Mouse (Mus musculus): ENCODE data around the gene Mrpl55. TPM values are rescaled to one million over a fixed set of nuclear protein-coding genes. Genes with fewer than 3 reads are reported as not detected.
"Not testable (repeated sequence)": the region's sequence is repeated elsewhere in the genome, so short reads cannot be mapped to it uniquely, and the experiment has no call there.

The Mrpl55 gene
- polyA plus RNA-seq, 1 experiment from 2014 or later: 123 TPM

DNA sequence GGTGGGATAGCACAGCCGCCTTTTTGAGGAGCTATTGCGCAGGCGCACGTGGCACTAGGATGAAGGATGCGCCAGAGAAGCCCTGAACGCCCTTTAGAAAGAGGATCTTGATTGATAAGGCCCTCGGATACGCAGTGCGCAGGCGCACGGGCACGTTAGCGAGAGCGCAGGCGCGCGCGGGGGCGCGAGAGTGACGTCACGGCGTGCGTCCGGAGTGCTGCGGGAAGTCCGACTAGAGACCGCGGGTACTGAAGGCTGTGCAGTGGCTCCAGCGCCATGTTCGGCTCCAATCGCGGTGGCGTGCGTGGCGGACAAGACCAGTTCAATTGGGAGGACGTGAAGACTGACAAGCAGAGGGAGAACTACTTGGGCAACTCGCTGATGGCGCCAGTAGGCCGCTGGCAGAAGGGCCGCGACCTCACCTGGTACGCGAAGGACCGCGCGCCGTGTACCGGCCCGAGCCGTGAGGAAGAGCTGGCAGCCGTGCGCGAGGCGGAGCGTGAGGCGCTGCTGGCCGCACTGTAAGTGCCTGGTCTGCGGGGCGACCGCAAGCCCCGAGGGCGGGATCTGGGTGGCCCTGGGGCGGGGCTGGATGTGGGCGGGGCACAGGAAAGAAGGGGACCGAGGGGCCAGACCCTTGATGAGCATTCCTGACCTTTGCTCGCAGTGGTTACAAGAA is 6.0 kb downstream of the Mrpl55 start, which contains the start of gene 2310033P09Rik:
TSS of gene 2310033P09Rik (plus strand) at position 169 of the 679 bp plus-strand sequence.
- H3K4me1 ChIP-seq: peaks cover 25% of the 10 kb centered on the region
- peak; percentile 97 for DNase-seq (ENCODE audit: low spot score)
- H3K36me3 ChIP-seq: peaks cover 80% of the 10 kb centered on the region
- peak within 1 kb of the TSS; percentile 93 for H3K27ac ChIP-seq
- H3K9me3 ChIP-seq (replicated peaks): no peaks in the 10 kb centered on the region
- H3K4me3 ChIP-seq: peak within 1 kb of the TSS; percentile 87
- H3K27me3 ChIP-seq (ENCODE audit: low read depth, poor library complexity, severe bottlenecking): no peaks in the 10 kb centered on the region
- whole genome bisulfite sequencing: under 1% methylated on average over 67 of the region's 67 CpGs

DNA sequence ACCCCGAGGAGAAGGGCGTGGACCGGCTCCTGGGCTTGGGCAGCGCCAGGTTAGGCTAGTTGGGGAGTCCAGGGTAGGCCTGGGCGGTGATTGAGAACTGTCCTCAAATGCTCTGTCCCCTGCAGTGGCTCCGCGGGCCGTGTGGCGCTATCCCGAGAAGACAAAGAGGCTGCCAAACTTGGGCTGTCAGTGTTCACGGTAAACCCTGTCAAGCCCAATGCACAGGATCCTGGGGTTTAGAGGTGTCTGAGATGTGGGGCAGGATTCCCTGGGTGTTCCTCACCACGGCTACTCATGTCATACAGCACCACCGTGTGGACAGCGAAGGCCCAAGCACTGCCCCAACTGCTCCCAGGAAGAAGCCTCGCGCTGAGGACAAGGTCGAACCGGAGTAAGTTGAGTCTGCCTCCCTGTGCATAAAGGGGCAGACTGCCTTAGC is 6.7 kb downstream of the Mrpl55 start:
- Histone ChIP-seq H3K36me3 (peaks cover 85% of the 10 kb centered on the region), H3K4me1 (peaks cover 25% of the 10 kb centered on the region), H3K9me3 (replicated peaks) (no peaks in the 10 kb centered on the region), H3K4me3 (peak overlapping the region; percentile 87), H3K27me3 (ENCODE audit: low read depth, poor library complexity, severe bottlenecking) (no peaks in the 10 kb centered on the region), H3K27ac (peak overlapping the region; percentile 93)
- DNase-seq (ENCODE audit: low spot score): peak; percentile 76
- WGBS: 14% methylated on average over 18 of the region's 18 CpGs

DNA sequence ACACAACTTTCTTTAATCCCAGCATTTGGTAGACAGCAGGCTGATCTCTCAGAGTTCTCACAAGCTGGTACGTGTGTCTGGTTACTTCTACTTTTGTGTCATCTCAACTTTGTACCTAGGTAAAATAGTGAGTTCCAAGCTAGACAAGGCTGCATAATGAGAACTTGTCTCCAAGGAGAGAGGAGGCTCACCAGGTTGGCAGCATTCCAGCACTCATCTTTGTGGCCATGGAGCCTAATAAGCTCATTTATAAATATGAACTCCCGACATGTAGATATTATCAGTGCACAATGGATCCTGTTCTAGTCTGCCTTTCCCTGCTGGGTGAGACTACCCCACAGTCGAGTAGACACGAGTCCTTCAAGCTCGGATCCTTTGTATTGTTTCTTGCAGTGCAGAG is 7.3 kb downstream of the Mrpl55 start:
- WGBS: 83% methylated on average over 5 of the region's 5 CpGs
- Histone ChIP-seq H3K4me3 (peak overlapping the region; percentile 87), H3K27me3 (ENCODE audit: low read depth, poor library complexity, severe bottlenecking) (no peaks in the 10 kb centered on the region), H3K4me1 (peaks cover 25% of the 10 kb centered on the region), H3K9me3 (replicated peaks) (no peaks in the 10 kb centered on the region), H3K36me3 (peaks cover 85% of the 10 kb centered on the region), H3K27ac (no peak overlapping the region)
- no peak for DNase-seq (ENCODE audit: low spot score)

DNA sequence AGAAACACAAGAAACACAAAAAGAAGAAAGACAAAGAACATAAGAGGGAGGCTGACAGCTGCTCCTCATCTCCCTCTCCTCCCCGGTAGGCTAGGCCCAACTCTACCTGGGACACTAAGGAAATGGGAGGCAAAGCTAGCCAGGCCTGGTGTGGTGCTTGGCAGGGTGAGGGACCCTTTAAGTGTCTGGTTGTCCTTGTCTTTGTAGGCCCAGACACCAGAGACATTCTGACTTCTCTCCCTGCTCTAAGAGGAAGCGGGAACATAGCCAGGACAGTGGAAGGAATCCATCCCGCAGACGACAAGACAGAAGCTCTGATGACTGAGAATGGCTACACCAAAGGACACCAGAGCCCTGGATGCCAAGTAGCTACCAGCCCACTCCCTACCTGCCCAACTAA is 7.7 kb downstream of the Mrpl55 start:
- WGBS: 89% methylated on average over 4 of the region's 4 CpGs
- H3K4me3 ChIP-seq: no peak overlapping the region
- H3K36me3 ChIP-seq: peaks cover 85% of the 10 kb centered on the region
- no peak overlapping the region for H3K27ac ChIP-seq
- H3K4me1 ChIP-seq: peaks cover 25% of the 10 kb centered on the region
- DNase-seq (ENCODE audit: low spot score): no peak
- no peaks in the 10 kb centered on the region for H3K27me3 ChIP-seq (ENCODE audit: low read depth, poor library complexity, severe bottlenecking)
- no peaks in the 10 kb centered on the region for H3K9me3 ChIP-seq (replicated peaks)

DNA sequence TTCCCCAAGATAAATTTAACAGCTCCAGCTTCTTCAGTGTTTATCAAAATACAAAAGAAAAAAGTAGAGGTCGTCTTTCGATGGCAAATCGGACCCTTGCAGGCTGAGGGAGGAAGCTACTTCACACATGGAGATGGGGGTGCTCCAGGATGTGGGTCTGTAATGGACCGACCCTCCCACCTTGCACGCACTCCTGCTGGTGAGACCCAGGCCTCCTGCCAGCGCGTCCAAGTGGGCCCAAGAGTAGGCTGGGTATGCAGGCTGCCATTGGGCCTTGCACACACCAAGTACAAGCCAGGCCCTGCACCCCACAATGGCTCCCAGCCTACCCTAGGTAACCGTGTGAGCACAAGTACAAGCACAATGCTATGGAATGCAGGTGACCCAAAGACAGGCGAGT is 9.3 kb downstream of the Mrpl55 start:
- H3K27ac ChIP-seq; H3K9me3 ChIP-seq (replicated peaks); DNase-seq (ENCODE audit: low spot score); H3K4me3 ChIP-seq; H3K27me3 ChIP-seq (ENCODE audit: low read depth, poor library complexity, severe bottlenecking): not testable (repeated sequence)
- 94% methylated on average over 9 of the region's 9 CpGs for whole genome bisulfite sequencing
- peaks cover 80% of the 10 kb centered on the region for H3K36me3 ChIP-seq
- peaks cover 25% of the 10 kb centered on the region for H3K4me1 ChIP-seq

DNA sequence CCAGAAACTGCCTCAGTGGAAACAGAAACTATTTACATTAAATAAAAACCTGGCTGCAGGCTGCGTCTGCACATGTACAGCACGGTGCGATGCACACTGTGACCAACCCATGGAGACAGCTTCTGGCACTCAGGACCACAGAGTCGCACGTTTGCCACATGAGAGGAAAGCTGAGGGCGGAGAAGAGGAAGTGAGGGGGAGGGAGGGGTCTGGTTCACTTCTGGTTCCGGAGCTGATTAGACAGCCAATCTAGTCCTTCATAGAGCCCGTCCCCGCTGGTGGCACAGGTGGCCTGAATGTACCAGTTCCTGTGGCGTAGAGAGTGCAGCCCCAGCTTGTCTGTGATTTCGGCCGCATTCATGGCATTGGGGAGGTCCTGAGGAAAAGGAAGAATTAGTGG is 10.0 kb downstream of the Mrpl55 start:
- DNase-seq (ENCODE audit: low spot score); H3K4me3 ChIP-seq; H3K9me3 ChIP-seq (replicated peaks); H3K27me3 ChIP-seq (ENCODE audit: low read depth, poor library complexity, severe bottlenecking); H3K27ac ChIP-seq: not testable (repeated sequence)
- H3K36me3 ChIP-seq: peaks cover 80% of the 10 kb centered on the region
- 88% methylated on average over 12 of the region's 12 CpGs for WGBS
- H3K4me1 ChIP-seq: peaks cover 25% of the 10 kb centered on the region

DNA sequence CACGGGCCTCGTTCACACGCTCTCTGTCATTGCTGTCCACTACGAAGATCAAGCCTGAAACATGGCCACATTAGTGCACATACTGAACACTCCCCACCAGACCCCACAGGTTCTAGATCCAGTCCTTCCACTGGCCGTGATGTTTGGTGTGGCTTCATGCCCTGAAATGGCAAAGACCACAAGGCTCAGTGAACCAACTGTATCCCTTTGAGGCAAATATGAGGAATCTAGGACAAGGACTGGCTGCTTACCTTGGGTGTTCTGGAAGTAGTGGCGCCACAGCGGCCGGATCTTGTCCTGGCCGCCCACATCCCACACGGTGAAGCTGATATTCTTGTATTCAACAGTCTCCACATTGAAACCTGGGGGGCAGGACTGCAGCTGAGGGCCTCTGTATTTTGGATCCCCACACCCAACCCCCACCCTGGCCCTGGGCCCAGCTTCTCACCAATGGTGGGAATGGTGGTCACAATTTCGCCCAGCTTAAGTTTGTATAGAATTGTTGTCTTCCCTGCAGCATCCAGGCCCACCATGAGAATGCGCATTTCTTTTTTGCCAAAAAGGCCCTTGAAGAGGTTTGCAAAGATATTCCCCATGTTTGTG is 10.7 kb downstream of the Mrpl55 start:
- H3K36me3 ChIP-seq: peaks cover 83% of the 10 kb centered on the region
- no peak overlapping the region for H3K4me3 ChIP-seq
- H3K4me1 ChIP-seq: peaks cover 21% of the 10 kb centered on the region
- DNase-seq (ENCODE audit: low spot score): no peak
- H3K27ac ChIP-seq: no peak overlapping the region
- WGBS: 95% methylated on average over 12 of the region's 12 CpGs
- no peaks in the 10 kb centered on the region for H3K9me3 ChIP-seq (replicated peaks)
- no peaks in the 10 kb centered on the region for H3K27me3 ChIP-seq (ENCODE audit: low read depth, poor library complexity, severe bottlenecking)

DNA sequence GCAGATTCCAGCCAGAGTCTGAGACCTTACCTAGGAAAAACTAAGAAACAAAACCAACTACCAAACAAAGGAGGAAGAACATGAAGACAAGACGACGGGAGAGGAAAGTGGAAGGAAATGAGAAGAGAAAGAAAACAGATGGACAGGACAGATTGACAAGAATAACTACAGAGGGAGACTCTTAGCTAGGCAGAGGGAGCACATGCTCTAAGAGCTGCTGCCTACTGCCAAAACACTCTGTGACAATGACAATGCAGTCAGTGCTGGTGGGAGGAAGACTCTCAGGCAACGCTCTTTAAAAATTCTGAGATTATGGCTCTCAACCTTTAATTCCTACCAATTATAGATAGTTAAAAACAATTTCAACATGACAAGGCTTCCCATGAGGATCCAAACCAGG is 14.7 kb downstream of the Mrpl55 start:
- Histone ChIP-seq H3K27ac (no peak overlapping the region), H3K36me3 (peaks cover 85% of the 10 kb centered on the region), H3K4me1 (no peaks in the 10 kb centered on the region), H3K9me3 (replicated peaks) (no peaks in the 10 kb centered on the region), H3K27me3 (ENCODE audit: low read depth, poor library complexity, severe bottlenecking) (no peaks in the 10 kb centered on the region), H3K4me3 (no peak overlapping the region)
- no peak for DNase-seq (ENCODE audit: low spot score)
- 90% methylated on average over 3 of the region's 3 CpGs for WGBS

DNA sequence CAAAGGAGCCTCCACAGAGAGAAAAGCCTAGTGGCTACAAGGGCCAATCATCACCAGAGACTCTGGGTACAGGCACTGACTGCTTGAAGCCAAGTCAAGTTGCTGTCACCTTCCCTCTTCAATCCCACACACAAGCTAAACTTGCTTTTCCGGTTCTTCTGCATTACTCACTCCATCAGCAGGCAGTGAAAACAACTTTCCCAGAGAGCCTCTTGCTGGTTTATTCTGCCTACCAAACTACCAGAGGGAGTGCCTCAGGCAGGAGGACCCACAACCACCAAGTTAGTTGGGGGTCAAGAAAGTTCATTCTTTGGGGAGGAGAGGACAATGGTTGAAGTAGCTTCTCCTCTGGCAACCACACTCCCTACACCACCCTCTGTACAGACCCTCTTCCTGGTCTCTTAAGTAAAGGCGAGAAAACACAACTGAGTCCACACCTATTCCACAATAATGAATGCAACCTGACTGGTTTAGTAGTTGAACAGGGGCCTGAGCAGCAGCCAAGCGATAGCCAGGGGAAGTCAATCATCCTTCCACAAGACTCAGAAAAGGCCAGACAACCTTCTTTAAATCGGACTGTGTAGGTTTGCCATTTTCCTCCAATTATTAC is 16.2 kb downstream of the Mrpl55 start:
- Histone ChIP-seq H3K27ac (no peak overlapping the region), H3K4me3 (no peak overlapping the region), H3K9me3 (replicated peaks) (no peaks in the 10 kb centered on the region), H3K27me3 (ENCODE audit: low read depth, poor library complexity, severe bottlenecking) (no peaks in the 10 kb centered on the region), H3K36me3 (peaks cover 84% of the 10 kb centered on the region), H3K4me1 (no peaks in the 10 kb centered on the region)
- WGBS: 87% methylated on average over 4 of the region's 4 CpGs
- DNase-seq (ENCODE audit: low spot score): no peak

DNA sequence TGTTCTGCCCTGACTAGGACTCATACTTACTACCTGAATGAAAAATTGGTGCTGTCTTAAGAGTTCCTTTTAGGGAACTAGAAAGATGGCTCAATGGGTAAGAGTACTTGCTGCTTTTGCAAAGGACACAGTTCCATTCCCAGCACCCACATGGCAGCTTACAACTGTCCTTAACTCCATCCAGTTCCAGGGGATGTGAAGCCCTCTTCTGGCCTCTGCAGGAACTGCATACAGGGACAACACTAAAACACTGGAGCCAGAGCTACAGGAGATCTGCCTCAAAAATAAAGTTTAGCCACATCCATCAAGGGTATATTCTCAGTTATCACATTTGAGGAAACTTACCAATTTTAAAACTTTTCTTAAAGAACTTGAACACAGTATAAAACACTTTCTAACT is 16.8 kb downstream of the Mrpl55 start:
- Histone ChIP-seq H3K4me3 (no peak overlapping the region), H3K36me3 (peaks cover 84% of the 10 kb centered on the region), H3K4me1 (no peaks in the 10 kb centered on the region), H3K27me3 (ENCODE audit: low read depth, poor library complexity, severe bottlenecking) (no peaks in the 10 kb centered on the region), H3K9me3 (replicated peaks) (no peaks in the 10 kb centered on the region), H3K27ac (no peak overlapping the region)
- DNase-seq (ENCODE audit: low spot score): no peak

DNA sequence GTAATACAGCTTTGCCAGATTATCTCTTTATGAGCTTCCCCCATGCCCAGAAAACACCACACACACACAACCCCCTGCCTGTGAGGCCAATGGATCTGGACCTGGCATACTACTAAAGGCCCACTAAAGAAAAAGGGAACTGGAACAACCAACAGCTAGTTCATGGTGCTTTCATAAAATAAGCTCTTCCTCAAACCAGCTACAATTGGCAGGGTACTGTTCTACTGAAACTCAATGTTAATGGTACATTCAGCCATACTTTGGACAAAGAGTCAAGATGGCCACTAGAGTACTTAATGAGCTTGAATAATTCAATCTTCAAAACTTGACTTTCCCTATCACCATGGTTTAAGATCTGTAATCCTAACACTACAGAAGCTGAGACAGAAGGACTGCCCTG is 19.3 kb downstream of the Mrpl55 start:
- no peak overlapping the region for H3K27ac ChIP-seq
- no peaks in the 10 kb centered on the region for H3K9me3 ChIP-seq (replicated peaks)
- H3K27me3 ChIP-seq (ENCODE audit: low read depth, poor library complexity, severe bottlenecking): no peaks in the 10 kb centered on the region
- DNase-seq (ENCODE audit: low spot score): no peak
- H3K4me1 ChIP-seq: peaks cover 18% of the 10 kb centered on the region
- H3K36me3 ChIP-seq: peaks cover 70% of the 10 kb centered on the region
- H3K4me3 ChIP-seq: no peak overlapping the region

DNA sequence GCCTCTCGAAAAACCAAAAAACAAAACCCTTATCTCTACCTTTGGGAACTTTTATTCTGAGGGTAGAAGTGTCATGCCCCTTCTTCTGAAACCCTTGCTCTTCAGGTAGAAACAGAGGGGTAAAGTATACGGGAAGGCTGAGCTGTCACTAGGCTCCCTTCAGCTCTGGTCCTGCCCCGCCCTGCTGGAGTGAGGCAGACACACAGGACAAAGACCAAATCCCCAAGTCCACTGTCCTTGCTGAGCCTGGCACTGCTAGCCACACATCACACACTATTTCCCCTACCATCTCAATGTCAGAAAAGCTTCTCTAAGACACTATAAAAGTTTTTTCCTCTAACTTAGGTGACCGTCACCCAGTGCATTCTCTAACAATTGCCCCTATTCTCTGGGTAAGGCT is 20.0 kb downstream of the Mrpl55 start:
- H3K27me3 ChIP-seq (ENCODE audit: low read depth, poor library complexity, severe bottlenecking): no peaks in the 10 kb centered on the region
- DNase-seq (ENCODE audit: low spot score): no peak
- no peak overlapping the region for H3K4me3 ChIP-seq
- WGBS: 95% methylated on average over 4 of the region's 4 CpGs
- peaks cover 23% of the 10 kb centered on the region for H3K4me1 ChIP-seq
- peaks cover 63% of the 10 kb centered on the region for H3K36me3 ChIP-seq
- no peak overlapping the region for H3K27ac ChIP-seq
- H3K9me3 ChIP-seq (replicated peaks): no peaks in the 10 kb centered on the region

DNA sequence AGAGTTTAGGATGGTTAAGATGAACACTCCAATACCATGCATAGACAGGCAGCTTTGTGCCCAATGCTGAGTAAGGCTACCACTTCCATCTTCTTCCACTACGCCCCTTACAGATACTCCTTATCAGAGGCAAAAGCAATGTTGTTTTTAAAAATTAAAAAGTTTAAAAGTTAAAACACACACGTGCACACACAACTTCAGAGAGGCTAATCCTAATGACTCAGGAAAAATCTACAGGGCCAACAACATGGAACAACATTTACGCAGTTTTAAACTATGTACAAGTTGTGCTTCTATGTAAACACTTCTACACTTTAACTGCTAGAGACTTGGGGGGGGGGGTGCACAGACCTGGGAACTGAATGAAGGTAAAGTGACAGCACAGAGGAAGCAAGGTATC is 21.7 kb downstream of the Mrpl55 start:
- Histone ChIP-seq H3K4me1 (peaks cover 33% of the 10 kb centered on the region), H3K4me3 (no peak overlapping the region)
- WGBS: 97% methylated on average over 3 of the region's 3 CpGs

More for the DNA sequence above, 21.7 kb downstream of the Mrpl55 start:
- H3K9me3 ChIP-seq (replicated peaks): no peaks in the 10 kb centered on the region
- peaks cover 46% of the 10 kb centered on the region for H3K36me3 ChIP-seq
- no peak for DNase-seq (ENCODE audit: low spot score)
- no peaks in the 10 kb centered on the region for H3K27me3 ChIP-seq (ENCODE audit: low read depth, poor library complexity, severe bottlenecking)
- no peak overlapping the region for H3K27ac ChIP-seq
